Mouse (Mus musculus): ENCODE measurements around the gene Tspan5. TPM values are rescaled to one million over a fixed set of nuclear protein-coding genes. Genes with fewer than 3 reads are reported as not detected.

Tspan5 gene
- 10 to 100 TPM; 11.0 to 11.3 TPM for total RNA-seq (2021)
- long read RNA-seq, experiment 1, full-length matches to known transcripts, result 9 of 12 reads
- long read RNA-seq, experiment 1, partial matches to known transcripts, result 1 of 12 reads
- long read RNA-seq, experiment 1, other reads (novel, unspliced or antisense), result 2 of 12 reads
- long read RNA-seq, experiment 2, full-length matches to known transcripts, result 8 of 9 reads
- long read RNA-seq, experiment 2, partial matches to known transcripts, result 0 of 9 reads
- long read RNA-seq, experiment 2, other reads (novel, unspliced or antisense), result 1 of 9 reads

DNA sequence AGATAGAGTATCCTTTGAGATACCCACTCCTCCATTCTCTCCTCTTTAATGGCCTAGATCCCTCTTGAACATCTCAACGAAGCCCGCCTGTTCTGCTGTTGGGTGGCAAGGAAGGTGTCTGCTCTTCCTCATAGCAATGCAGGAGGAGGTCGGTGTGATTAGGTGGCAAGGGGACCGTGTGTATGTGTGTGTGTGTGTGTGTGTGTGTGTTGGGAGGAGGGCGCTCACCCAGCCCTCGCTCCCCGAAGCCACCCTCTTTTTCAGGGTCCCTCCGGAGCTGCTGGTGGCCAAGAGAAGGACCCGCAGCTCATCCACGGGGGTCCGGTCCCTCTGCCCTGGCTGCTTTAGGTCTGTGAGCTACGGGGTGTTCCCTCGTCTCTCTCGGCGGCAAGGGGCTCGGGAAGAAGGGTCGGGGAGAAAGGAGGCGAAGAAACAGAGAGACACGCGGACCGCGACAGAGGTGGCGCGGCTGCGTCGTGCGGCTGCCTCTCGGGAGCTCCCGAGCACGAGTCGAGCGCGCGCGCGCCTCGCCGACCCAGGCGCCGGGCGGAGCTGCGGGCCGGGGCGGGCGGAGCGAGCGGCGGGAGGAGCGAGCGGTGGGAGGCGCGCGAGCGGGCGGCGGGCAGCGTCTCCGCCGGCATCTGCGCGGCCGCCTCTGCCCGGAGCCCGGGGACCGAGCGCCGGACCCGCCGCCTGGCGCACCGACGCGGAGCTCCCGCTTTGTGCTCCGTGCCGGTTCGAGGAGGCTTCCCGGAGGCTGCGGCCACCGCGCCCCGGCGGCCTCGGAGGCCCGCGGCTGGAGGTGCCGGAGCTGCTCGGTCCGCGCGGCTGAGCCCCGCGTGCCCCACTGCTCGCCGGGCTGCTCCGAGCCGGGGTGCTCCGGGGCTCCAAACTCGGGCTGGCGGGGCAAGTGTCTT lies at the start of gene Tspan5:
TSS of gene Tspan5 (plus strand) at position 547 of the 917 bp plus-strand sequence.
- DNase-seq, result peak; percentile 83 to 89
- intact Hi-C loops (cut with DNase I), result loop anchor here (5.0 to 10.0 kb wide), 4 partner anchors 95 to 217 kb away; partner anchors contain the start of gene Eif4e

GRCm38 (mm10) chr3:138692302-138692701 lies 49.7 kb upstream of the Tspan5 start:
- no peak for DNase-seq
- intact Hi-C loops (cut with DNase I), result no loop called here

DNA sequence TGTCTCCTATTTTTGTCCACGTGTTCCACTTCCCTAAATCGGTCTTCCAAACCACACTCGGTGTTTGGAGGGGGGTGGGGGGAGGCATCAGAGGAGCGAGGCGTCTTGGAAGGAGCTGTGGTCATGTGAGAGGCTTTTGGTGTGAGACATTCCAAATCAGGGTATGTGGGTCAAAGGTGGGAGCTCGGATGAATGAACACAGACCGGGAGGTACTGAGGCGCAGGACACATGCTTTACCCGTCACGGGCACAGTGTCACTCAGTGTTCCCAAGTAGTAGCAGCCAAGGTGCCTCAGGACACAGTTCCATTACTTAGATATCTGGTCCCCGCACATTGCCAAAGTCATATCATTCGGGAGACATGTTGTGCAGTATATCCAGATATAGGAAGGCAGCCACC lies 38.6 kb upstream of the Tspan5 start:
- DNase-seq, result no peak
- intact Hi-C loops (cut with DNase I), result no loop called here

- no peak for DNase-seq
- intact Hi-C loops (cut with DNase I), result no loop called here
Measured at GRCm38 (mm10) chr3:138704469-138704868, 37.5 kb upstream of the Tspan5 start.

DNA sequence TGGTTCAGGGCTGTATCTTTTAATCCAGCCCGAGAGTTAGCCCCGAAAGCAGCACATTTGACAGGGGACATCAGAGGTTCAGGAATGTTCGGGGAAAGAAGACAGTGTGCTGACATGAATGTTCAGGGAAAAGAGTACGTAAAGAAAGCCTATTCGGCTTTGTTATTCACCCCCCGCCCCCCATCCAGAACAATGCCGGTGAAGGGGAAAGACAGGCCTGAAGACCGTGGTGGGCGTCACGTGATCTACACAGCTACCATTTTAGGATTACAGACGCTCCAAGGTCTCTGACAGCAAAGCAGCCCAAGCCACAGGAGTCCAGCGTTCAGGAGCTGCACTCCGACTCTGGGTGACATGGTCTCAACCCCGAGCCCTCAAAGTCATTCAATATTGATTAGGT lies 36.1 kb upstream of the Tspan5 start:
- intact Hi-C loops (cut with DNase I), result no loop called here
- DNase-seq, result no peak

DNA sequence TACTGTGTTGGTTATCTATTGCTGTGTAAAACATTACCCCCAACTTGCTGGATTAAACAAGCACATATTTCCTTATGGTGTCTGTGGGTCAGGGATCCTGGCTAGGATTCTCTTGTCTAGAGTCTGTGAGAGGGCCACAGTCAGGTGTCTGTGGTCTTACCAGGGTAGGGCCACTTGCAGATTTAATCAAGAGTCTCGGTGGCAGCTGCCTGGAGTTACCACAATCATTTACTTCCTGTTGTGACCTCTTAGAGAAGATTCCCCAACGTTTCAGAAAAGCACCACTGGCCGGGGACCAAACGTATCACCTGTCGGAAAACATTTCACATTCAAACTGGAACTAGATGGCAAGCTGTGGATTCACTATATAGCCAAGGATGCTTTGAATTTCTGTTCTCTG lies 32.8 kb upstream of the Tspan5 start:
- DNase-seq, result no peak
- intact Hi-C loops (cut with DNase I), result no loop called here

DNA sequence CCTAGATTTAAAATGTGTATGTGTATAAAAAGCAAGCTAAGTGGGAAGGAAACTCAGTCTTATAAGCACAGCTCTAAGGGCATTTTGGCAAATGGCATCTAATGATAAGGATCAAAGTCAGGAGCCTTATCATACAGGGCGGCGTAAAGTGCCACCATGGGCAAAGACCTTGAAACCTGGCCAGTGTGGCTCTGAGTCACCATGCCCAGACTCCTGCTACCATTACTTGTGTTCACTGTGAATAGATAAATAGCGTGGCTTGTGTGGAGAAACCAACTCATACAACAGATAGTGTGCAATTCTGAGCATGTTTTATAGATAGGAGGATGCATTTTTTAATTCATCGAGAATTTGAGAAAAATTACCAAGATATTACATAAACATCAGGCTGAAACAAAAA lies 30.0 kb upstream of the Tspan5 start:
- DNase-seq, result no peak
- intact Hi-C loops (cut with DNase I), result no loop called here

DNA sequence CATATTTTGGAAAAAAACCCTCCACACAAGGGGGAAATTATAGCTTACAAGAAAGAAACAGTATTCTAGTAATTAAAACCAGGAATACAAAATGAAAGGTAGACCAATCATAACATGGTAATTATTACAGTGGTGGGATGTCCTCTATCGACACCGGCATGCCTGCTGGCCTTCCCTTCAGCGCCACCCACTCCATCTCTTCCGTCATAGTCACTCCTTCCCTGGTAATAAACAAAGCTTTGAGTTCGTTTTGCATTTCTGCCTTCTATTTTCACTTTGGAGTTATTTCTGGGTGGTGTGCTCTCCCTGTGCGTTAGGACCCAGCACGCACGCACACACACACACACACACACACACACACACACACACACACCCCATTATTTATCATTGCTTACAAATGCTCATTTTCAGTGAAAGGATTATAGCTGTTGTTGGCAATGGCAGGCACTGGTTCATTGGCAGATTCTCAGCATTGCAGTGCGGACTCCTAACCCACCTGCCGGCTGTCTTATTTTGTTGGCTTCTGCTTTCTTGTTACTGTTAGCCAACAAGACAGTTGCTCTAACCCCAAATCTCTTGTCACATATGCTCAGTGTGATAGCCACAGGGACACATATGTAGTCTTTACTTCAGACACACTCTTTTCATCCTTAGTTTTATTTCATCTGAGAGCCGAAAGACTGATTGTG lies 29.4 kb upstream of the Tspan5 start:
- intact Hi-C loops (cut with DNase I), result no loop called here
- DNase-seq, result no peak

DNA sequence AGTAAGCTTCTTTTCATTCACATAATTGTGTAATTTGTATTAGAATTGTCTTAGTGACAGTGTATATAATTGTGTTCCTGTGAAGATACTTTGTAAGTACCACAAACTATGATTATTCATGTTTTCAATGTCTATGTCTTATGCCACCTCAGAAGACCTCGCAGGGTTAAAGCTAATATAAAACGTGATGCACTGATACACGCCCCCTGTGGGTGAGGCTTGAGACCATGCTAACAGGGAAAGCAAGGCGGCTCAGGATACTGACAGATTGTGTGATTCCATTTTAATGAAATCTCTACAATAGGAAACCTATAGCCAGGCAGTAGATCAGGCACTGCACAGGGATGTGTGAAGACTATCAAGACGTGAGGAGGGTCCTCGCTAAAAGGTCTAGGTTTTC lies 28.9 kb upstream of the Tspan5 start:
- DNase-seq, result no peak
- intact Hi-C loops (cut with DNase I), result no loop called here

GRCm38 (mm10) chr3:138714788-138715187 lies 27.2 kb upstream of the Tspan5 start:
- intact Hi-C loops (cut with DNase I), result no loop called here
- no peak for DNase-seq

DNA sequence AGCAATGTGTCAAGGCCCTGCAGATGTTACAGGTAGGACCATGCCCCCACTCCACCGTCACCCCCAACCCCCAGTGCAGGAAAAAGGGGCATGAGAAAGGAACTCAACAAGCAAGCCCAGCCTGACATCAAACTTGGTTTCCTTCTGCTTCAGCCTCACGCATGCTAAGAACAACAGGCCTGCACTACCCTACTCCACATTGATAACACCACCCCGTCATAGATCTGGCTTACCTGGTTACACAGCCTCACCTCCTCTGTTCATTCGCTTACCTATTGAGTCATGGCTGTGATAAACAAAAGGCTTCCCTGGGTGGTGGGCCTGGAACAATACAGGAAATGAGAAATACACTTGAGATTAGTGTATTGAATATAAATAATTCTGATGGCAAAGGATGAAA lies 26.8 kb upstream of the Tspan5 start:
- intact Hi-C loops (cut with DNase I), result no loop called here
- no peak for DNase-seq

DNA sequence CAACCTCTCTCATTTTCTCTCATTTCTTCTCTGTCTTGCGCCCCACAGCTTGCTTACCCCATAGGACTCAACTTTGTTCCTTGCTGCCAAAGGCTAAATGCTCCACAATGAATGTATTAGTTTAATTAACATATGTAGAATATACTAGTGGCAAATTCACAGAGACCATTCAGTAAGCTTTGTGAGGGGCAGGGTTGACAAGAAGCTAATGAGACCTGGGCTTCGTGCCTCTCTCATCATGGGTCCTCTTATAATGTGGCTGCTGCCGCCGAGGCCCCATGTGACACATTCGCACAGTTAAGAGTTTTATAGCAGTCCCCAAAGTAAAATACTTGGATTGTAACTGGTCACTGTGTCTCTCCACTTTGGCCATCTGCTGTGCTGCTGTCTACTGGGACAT lies 25.0 kb upstream of the Tspan5 start:
- DNase-seq, result no peak
- intact Hi-C loops (cut with DNase I), result no loop called here

DNA sequence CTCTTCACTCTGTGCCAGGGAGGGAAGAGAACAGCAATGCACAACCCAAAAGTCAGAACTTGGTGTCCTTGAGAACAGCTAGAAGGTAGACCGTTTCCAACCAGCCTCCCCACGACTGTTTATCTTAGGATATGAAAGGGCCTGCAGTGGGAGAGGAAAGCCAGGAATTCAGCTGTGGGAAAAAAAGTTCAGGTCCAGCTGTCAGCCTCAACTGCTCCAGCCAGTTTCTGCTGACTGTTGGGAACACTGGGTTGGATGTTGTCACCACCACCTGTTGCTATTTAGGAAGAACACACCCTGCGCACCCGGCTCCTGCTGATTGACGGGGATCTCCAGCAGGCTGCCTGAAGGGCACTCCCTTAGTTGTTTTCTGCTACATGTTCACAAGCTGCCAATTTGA lies 19.8 kb upstream of the Tspan5 start:
- intact Hi-C loops (cut with DNase I), result no loop called here

DNA sequence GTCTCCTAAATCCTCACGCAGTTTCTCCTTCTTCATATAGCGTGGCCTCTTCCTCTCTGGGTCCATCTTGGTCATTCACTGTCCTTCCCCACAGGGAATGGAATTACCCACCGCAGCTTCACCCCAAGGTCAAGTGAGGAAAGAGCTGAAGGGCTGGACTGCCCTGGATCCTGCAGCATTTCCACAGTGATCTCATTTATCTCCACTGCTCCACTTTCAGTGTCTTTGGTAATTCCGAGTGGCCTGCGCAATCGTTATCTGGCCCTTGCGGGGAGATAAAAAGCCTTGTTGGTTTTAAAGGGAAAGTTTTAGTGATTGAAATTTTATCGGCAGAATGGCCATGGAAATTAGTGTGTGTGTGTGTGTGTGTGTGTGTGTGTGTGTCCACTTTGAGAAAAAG lies 14.4 kb upstream of the Tspan5 start:
- intact Hi-C loops (cut with DNase I), result no loop called here
- DNase-seq, result no peak

More for the DNA sequence above, 19.8 kb upstream of the Tspan5 start:
- DNase-seq, result peak in 1 of 2 experiments; percentile 8

DNA sequence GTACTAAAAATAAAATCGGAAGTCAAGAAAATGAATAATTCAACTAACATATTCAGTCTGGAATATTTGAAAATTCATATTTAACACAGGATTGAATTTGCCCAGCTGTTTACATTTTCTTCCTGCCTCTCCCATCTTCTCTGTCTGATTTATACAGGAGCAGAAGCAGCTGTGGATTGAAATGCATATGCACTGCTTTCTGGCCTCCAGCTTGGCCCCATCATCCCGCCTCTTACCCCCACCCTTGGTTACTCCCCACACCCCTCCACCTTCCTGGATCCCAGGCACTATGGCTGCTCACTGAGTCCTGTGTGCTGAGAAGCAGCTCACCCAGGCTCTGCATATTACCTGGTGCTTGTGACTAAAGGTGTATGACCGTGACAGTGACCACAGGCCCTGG lies 13.2 kb upstream of the Tspan5 start:
- intact Hi-C loops (cut with DNase I), result no loop called here
- no peak for DNase-seq

GRCm38 (mm10) chr3:138730812-138731211 lies 11.2 kb upstream of the Tspan5 start:
- DNase-seq, result no peak
- intact Hi-C loops (cut with DNase I), result no loop called here

GRCm38 (mm10) chr3:138735760-138736159 lies 6.2 kb upstream of the Tspan5 start:
- intact Hi-C loops (cut with DNase I), result no loop called here
- DNase-seq, result no peak

DNA sequence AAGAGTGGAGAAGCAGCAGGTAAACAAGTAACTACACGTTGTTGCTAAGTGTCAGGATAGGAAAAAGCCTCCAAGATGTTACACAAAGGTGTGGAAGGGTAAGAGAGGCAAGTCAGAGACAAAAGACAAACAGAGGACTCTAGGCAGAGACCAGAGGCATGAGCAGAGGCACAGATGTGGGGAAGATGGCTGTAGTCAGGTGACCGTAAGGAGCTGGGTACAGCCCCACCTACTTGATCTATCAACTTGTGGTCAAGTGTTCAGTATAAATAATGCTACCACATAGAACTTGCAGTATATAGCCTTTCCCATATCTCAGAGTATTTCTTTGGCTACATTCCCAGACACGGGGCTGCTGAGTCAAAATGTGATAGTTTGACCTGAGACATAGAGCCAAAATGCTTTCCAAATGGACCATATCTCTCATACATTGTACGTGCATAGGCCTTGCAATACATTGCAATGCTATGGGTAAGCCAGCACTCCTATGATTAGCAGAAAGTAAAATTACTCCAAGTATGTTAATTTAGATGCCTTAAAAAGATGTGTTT lies 2.8 kb upstream of the Tspan5 start:
- intact Hi-C loops (cut with DNase I), result no loop called here
- DNase-seq, result no peak

- intact Hi-C loops (cut with DNase I), result loop anchor here (5.0 to 10.0 kb wide), 4 partner anchors 97 to 215 kb away; partner anchors contain the start of gene Eif4e
- no peak for DNase-seq
Measured at GRCm38 (mm10) chr3:138740291-138740690, 1.7 kb upstream of the Tspan5 start.

- intact Hi-C loops (cut with DNase I), result loop anchor here (5.0 to 10.0 kb wide), 4 partner anchors 96 to 216 kb away; partner anchors contain the start of gene Eif4e
Measured at GRCm38 (mm10) chr3:138740843-138741540, 1.0 kb upstream of the Tspan5 start.

More at GRCm38 (mm10) chr3:138740843-138741540, 1.0 kb upstream of the Tspan5 start:
- no peak for DNase-seq

Measured in heart, postnatal 14 days (tissue).